Mouse (Mus musculus) forebrain, embryonic 10.5 days (tissue): Measurements from ENCODE around the gene Sit1. TPM values are rescaled to one million over a fixed set of nuclear protein-coding genes. Genes with fewer than 3 reads are reported as not detected.
"Not testable (repeated sequence)": the region's sequence is repeated elsewhere in the genome, so short reads cannot be mapped to it uniquely, and the experiment has no call there.

Experiments
- DNase-seq: peaks from one replicate; pipeline ENCODE4 v3.0.0-alpha.2; 2017; ENCODE audit warnings: low spot score; ENCODE audit errors: extremely low spot score
- H3K27ac ChIP-seq: fragments of 300-500 bp; sonication (generic); 2 replicates; pipeline ENCODE4 v1.5.1; 2016; ENCODE audit warnings: mild to moderate bottlenecking
- H3K27me3 ChIP-seq: fragments of 300-500 bp; sonication (generic); 2 replicates; pipeline ENCODE4 v1.6.1; 2016; ENCODE audit warnings: mild to moderate bottlenecking; ENCODE audit not compliant: poor library complexity, severe bottlenecking
- H3K36me3 ChIP-seq: fragments of 300-500 bp; sonication (generic); replicated peaks from 2 replicates; pipeline ENCODE4 v1.6.1; 2016; ENCODE audit warnings: mild to moderate bottlenecking, moderate library complexity
- H3K4me1 ChIP-seq: fragments of 300-500 bp; sonication (generic); 2 replicates; pipeline ENCODE4 v1.6.1; 2016
- H3K4me3 ChIP-seq: fragments of 300-500 bp; sonication (generic); 2 replicates; pipeline ENCODE4 v1.5.1; 2016; ENCODE audit warnings: mild to moderate bottlenecking, moderate library complexity
- H3K9me3 ChIP-seq: fragments of 300-500 bp; sonication (generic); 2 replicates; pipeline ENCODE4 v1.6.1; 2016; ENCODE audit warnings: mild to moderate bottlenecking, moderate library complexity
- WGBS: fragments of 180-500 bp; shearing (Covaris S2); methylation state at CpG from one replicate; pipeline ENCODE4 v1.1.7; 2016; 5-methylcytosine and 5-hydroxymethylcytosine counted together
- polyA plus RNA-seq: library from polyadenylated mRNA; unstranded; fragments of >200 nt; fragmentation: Nextera tagmentation; extraction: Ambion mirVana; gene quantifications from 2 replicates; pipeline ENCODE4 v1.2.1, GENCODE M21; 2016

Sit1 gene
- polyA plus RNA-seq, 1 experiment from 2014 or later = not detected

DNA sequence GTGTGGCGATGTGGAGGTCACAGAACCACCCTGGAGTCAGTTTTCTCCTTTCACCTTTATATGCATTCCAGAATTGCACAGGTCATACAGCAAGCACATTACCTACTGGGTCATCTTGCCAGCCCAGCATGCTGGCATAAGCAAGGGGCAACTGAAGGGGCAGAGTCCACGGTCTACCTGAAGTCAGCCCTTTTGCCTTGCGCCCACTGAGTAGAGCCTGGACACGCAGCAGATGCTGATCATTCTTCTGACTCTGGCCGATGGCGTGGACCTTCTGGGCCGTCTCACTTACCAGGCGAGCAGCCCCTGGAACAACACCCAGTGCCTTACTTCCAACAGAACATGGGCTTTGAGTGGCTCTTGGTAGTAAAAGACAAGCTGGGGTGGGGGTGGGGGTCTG, 13.9 kb upstream of the Sit1 start:
- 97% methylated on average over 8 of the region's 8 CpGs for WGBS
- peaks cover 54% of the 10 kb centered on the region for H3K4me1 ChIP-seq
- peaks cover 30% of the 10 kb centered on the region for H3K36me3 ChIP-seq
- no peaks in the 10 kb centered on the region for H3K9me3 ChIP-seq
- peak overlapping the region; percentile 61; the same call in 1 of the 2 replicates for H3K4me3 ChIP-seq
- H3K27me3 ChIP-seq = peaks cover 54% of the 10 kb centered on the region
- no peak for DNase-seq
- no peak overlapping the region for H3K27ac ChIP-seq

DNA sequence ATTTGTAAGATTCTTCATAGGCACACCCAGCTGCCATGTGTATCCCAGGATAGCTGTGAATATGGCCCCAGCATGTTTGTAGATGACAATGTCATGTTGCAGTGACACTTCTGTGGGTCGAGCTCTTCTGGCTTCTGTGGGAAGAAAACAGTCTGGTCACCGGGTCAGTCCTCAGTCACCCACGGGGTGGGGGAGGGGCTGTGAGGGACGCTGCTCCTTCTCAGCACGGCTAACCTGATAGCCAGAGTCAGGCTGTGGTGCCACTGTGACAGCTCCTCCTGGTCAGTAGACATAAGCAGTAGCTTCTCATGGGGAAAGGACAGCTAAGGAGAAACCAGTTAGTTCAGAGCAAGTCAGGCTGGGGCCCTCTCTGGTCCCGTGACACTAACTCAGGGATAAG, 13.1 kb upstream of the Sit1 start:
- 51% methylated on average over 6 of the region's 6 CpGs for WGBS
- H3K27me3 ChIP-seq = peaks cover 49% of the 10 kb centered on the region
- no peak for DNase-seq
- H3K4me3 ChIP-seq = no peak overlapping the region
- no peak overlapping the region for H3K27ac ChIP-seq
- peaks cover 54% of the 10 kb centered on the region for H3K4me1 ChIP-seq
- H3K36me3 ChIP-seq = peaks cover 30% of the 10 kb centered on the region
- no peaks in the 10 kb centered on the region for H3K9me3 ChIP-seq

DNA sequence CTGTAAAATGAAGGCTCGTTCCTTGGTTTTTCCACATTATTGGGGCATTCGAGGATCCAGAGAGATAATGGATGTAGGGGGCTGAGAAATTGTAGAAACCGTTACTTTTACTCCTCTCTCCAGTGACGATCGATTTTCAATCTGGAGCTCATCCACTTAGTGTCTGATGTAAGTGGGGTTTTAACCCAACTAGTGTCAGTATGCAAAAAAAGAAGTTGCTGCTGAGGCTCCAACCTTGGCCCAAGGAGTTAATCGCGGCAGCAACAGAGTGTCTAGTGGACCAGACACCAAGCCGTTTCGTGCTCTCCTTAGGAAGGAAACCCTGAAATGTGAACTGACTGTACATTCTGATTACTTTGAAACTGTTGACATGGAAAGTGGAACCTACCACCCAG, 10.3 kb upstream of the Sit1 start:
- Histone ChIP-seq H3K4me1 (peaks cover 45% of the 10 kb centered on the region), H3K9me3 (no peaks in the 10 kb centered on the region; the same call in 1 of the 2 replicates), H3K4me3 (peak overlapping the region; percentile 71), H3K27ac (peak overlapping the region; percentile 91), H3K36me3 (peaks cover 30% of the 10 kb centered on the region), H3K27me3 (peaks cover 30% of the 10 kb centered on the region)
- 7% methylated on average over 9 of the region's 9 CpGs for WGBS
- DNase-seq = no peak

DNA sequence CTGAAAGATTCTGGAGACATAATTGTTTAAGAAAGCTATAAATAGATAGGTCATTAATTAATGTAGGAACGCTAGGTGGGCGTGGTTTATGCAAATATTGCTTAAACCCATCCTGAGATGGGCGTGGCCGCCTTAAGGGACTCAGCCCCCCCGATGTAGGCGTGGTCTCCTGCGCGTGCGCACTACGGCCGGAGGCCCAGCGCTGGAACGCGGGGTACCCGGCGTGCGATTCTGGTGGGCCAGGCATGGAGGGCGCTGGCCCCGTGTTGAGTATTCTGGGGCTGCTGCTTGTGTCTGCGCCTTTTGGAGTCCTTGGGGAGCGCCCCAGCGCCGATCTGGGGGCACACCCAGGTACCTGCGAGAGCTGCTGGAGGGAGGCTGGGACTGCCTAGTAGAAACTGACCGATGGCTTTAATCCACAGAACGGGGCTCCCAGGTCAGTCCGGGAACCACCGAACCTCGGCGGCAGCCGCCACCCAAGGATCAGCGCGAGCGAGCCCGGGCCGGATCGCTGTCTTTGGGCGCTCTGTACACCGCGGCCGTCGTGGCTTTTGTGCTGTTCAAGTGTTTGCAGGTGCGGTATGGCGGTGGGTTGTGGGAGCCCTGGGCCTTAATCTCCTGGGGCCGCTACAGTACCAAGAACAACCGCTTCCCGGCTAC, 9.8 kb upstream of the Sit1 start:
- H3K36me3 ChIP-seq = peaks cover 30% of the 10 kb centered on the region
- peak overlapping the region; percentile 91 for H3K27ac ChIP-seq
- DNase-seq = peak; percentile 96
- peaks cover 39% of the 10 kb centered on the region for H3K4me1 ChIP-seq
- H3K4me3 ChIP-seq = peak overlapping the region; percentile 71
- peaks cover 30% of the 10 kb centered on the region for H3K27me3 ChIP-seq
- under 1% methylated on average over 47 of the region's 47 CpGs for WGBS
- no peaks in the 10 kb centered on the region; the same call in 1 of the 2 replicates for H3K9me3 ChIP-seq

DNA sequence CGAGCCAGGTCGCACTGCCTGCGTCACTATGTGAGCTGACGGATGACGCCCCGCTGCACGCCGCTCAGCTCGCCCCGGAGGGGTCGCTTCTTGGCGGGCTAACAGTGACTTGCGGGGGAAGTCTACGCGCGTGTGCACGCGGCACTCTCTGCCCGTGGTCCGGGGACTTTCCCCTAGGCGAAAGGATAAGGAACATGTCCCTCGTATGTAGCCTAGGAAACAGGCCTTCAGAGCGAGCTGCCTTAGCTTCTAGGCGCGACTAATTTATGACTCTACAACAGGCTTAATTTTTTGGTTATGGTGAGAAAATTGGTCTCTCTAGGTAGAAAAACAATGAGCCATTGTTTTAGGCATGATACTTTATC, 9.3 kb upstream of the Sit1 start, which contains the start of gene Ccdc107:
TSS of gene Ccdc107 (plus strand) at position 80 of the 365 bp plus-strand sequence.
- H3K36me3 ChIP-seq = peaks cover 27% of the 10 kb centered on the region
- under 1% methylated on average over 25 of the region's 25 CpGs for WGBS
- peak within 1 kb of the TSS; percentile 71 for H3K4me3 ChIP-seq
- peaks cover 25% of the 10 kb centered on the region for H3K27me3 ChIP-seq
- no peaks in the 10 kb centered on the region; the same call in 1 of the 2 replicates for H3K9me3 ChIP-seq
- H3K4me1 ChIP-seq = peaks cover 34% of the 10 kb centered on the region
- peak; percentile 90 for DNase-seq
- H3K27ac ChIP-seq = peak within 1 kb of the TSS; percentile 91

DNA sequence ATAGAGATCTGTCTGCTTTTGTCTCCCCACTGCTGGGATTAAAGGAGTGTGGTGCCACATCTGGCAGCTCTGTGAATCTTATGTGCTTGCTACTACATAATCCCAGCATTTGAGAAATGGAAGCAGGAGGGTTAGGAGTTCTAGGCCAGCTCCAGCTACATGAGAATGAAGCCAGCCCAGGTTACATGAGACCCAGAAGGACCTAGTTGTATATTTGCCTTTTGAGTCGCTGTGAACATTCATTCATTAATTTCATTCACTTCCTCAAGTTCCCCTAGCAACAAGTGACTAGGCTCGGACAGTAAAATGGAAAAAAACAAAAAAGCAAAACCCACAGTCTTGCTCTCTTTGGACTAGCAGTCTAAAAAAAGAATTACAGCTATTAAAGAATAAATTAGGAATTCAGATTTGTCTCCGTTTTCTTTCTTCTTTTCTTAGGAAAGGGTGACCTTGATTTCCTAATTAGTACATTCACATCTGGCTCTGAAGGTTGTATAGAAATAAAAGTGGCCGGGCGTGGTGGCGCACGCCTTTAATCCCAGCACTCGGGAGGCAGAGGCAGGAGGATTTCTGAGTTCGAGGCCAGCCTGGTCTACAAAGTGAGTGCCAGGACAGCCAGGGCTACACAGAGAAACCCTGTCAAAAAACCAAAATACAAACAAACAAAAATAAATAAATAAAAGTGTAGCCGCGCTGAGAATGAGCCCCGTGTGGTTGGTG, 8.7 kb upstream of the Sit1 start:
- 48% methylated on average over 12 of the region's 12 CpGs for WGBS
- no peaks in the 10 kb centered on the region; the same call in 1 of the 2 replicates for H3K9me3 ChIP-seq
- H3K4me3 ChIP-seq = peak overlapping the region; percentile 71
- peaks cover 22% of the 10 kb centered on the region for H3K27me3 ChIP-seq
- H3K4me1 ChIP-seq = peaks cover 29% of the 10 kb centered on the region
- DNase-seq = no peak
- no peak overlapping the region for H3K27ac ChIP-seq
- peaks cover 21% of the 10 kb centered on the region for H3K36me3 ChIP-seq

DNA sequence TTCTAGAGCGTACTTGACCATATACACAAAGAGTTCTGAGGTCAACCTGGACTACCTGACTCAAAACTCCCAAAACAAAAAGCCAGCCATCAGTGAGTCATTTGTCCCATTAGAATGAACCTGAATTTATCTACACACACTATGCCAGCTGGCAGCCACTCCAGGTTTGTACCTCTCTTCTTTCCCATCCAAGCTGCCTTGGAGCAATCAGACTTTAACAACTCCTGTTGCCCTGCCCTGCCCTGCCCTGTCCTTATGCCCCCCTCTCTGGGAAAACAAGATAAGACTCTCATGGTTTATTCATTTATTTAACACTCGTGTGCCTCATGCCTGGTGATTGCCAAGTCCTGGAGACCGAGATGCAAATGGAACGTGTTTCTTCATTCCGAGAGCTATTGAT, 7.3 kb upstream of the Sit1 start:
- no peak for DNase-seq
- WGBS = 92% methylated on average over 5 of the region's 5 CpGs
- peaks cover 15% of the 10 kb centered on the region for H3K4me1 ChIP-seq

DNA sequence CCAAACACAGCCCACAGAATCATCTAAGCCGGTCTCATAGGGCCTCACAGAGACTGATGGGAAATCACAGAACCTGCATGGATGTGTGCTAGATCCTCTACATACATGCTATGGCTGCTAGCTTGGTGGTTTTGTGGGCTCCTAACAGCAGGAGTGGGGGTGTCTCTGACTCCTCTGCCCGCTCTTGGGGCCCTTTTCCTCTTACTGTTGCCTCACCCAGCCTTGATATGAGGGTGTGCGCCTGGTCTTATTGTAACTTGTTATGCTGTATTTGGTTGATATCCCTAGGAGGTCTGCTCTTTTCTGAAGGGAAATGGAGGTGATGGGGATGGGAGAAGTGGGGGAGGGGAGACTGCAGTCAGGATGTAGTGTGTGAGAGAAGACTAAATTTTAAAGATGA, 6.1 kb upstream of the Sit1 start:
- WGBS = 88% methylated on average over 3 of the region's 3 CpGs
- no peak overlapping the region for H3K27ac ChIP-seq
- H3K4me1 ChIP-seq = peaks cover 9% of the 10 kb centered on the region
- no peak overlapping the region for H3K4me3 ChIP-seq
- H3K27me3 ChIP-seq = no peaks in the 10 kb centered on the region
- peaks cover 4% of the 10 kb centered on the region; the same call in 1 of the 2 replicates for H3K9me3 ChIP-seq
- no peak for DNase-seq
- H3K36me3 ChIP-seq = no peaks in the 10 kb centered on the region

More for the DNA sequence above, 7.3 kb upstream of the Sit1 start:
- Histone ChIP-seq H3K27ac (no peak overlapping the region), H3K9me3 (no peaks in the 10 kb centered on the region; the same call in 1 of the 2 replicates), H3K4me3 (no peak overlapping the region), H3K27me3 (peaks cover 12% of the 10 kb centered on the region), H3K36me3 (peaks cover 7% of the 10 kb centered on the region)

DNA sequence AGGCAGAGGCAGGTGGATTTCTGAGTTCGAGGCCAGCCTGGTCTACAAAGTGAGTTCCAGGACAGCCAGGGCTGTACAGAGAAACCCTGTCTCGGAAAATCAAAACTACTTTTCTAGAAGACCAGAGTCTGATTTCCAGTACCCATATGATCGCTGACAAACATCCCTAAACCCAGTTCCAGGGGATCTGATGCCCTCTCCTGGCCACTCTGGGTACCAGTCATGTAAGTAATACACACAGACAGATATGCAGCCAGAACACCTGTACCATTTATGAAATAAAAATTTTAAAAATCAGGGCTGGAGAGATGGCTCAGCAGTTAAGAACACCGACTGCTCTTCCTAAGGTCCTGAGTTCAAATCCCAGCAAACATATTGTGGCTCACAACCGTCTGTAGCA, 2.1 kb upstream of the Sit1 start:
- 86% methylated on average over 5 of the region's 5 CpGs for WGBS
- H3K4me3 ChIP-seq, H3K36me3 ChIP-seq, DNase-seq, H3K9me3 ChIP-seq, H3K27me3 ChIP-seq, H3K27ac ChIP-seq, H3K4me1 ChIP-seq: not testable (repeated sequence)

DNA sequence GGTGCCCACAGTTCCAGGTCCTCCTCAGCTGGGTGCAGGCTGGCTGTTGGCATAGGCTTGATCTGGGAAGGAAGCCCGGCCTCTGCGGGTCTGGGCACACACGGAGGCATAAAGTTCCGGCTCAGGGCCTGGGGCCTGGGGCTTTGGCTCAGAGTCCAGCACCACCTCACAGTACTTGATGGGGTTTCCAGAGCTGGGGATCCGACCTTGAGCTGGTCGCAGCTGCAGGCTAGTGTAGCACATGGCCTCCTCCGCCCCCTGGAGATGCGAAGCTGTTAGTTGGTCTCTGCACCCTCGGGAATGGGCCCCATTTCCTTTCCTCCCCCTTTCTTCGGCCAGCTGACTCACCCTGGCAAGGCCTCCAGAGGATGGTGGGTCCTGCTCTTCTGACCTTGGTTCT, 943 bp downstream of the Sit1 start:
- 83% methylated on average over 10 of the region's 10 CpGs for WGBS
- peaks cover 11% of the 10 kb centered on the region for H3K4me1 ChIP-seq

DNA sequence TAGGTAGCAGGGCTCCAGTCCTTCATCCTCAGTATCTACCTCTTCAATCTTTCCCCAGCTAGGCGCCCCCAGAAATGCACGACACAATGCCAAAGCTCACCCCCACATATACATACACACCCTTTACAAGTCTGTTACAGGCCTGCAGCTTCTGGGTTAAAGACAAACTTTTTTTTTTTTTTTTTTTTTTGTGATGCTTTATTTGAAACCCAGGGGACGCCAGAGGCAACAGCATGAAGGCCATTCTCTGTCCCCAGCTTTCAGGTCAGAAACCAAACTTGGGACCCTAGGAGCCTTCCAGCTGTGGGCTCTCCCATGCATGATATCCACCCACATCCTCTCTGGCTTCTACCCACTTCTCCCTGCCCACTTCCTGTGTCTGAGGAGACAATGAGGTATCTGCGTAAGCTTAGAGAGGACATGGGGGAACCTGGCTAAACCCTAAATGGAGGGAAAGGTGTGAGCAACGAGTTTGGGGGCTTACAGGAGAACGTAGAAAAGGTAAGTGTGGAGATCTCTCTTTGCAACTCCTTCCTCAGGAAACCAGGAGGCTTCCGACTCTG, 1.6 kb downstream of the Sit1 start:
- Histone ChIP-seq H3K4me3 (no peak overlapping the region), H3K27ac (no peak overlapping the region), H3K4me1 (peaks cover 11% of the 10 kb centered on the region), H3K36me3 (no peaks in the 10 kb centered on the region), H3K9me3 (peaks cover 4% of the 10 kb centered on the region; the same call in 1 of the 2 replicates), H3K27me3 (peaks cover 6% of the 10 kb centered on the region)
- 77% methylated on average over 7 of the region's 7 CpGs for WGBS
- DNase-seq = no peak

More for the DNA sequence above, 943 bp downstream of the Sit1 start:
- Histone ChIP-seq H3K36me3 (no peaks in the 10 kb centered on the region), H3K27me3 (peaks cover 6% of the 10 kb centered on the region), H3K9me3 (peaks cover 4% of the 10 kb centered on the region; the same call in 1 of the 2 replicates), H3K4me3 (no peak overlapping the region), H3K27ac (no peak overlapping the region)
- no peak for DNase-seq

DNA sequence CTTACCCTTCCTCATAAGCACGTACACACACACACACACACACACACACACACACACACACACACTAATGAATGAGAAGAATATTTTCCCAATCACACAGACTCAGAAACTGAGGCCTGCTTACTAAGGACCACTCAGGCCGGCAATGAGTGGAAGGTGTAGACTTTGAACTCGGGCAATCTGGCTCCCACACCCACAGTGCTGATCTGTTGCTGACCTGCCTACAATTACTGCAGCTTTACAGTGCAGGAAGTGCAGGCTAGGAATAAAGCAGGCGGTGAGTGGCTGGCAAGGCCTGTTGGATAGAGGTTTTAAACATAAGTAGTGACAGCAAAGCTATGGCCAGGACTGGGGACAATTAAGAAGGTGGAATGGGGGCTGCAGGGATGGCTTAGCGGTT, 2.5 kb downstream of the Sit1 start:
- Histone ChIP-seq H3K4me1 (peaks cover 11% of the 10 kb centered on the region), H3K4me3 (no peak overlapping the region), H3K9me3 (peaks cover 4% of the 10 kb centered on the region; the same call in 1 of the 2 replicates), H3K36me3 (no peaks in the 10 kb centered on the region), H3K27ac (no peak overlapping the region), H3K27me3 (peaks cover 6% of the 10 kb centered on the region)
- 90% methylated on average over 5 of the region's 5 CpGs for WGBS
- no peak for DNase-seq
